Mouse (Mus musculus) limb, embryonic 12.5 days (tissue): ENCODE results near the gene Slc37a1. TPM values are rescaled to one million over a fixed set of nuclear protein-coding genes. Genes with fewer than 3 reads are reported as not detected.
"Not testable (repeated sequence)": the region's sequence is repeated elsewhere in the genome, so short reads cannot be mapped to it uniquely, and the experiment has no call there.

Experiments
- ATAC-seq: fragments of 200-750 bp; cut with Nextera tagmentation; 2 replicates; pipeline ENCODE4 v1.8.0; 2017; ENCODE audit warnings: low read depth, moderate TSS enrichment; ENCODE audit not compliant: insufficient number of reproducible peaks, insufficient read depth, low FRiP score, low TSS enrichment
- H3K27ac ChIP-seq: fragments of 300-500 bp; sonication (generic); 2 replicates; pipeline ENCODE4 v1.5.1; 2016; ENCODE audit warnings: mild to moderate bottlenecking, moderate library complexity
- H3K27me3 ChIP-seq: fragments of 300-500 bp; sonication (generic); 2 replicates; pipeline ENCODE4 v1.6.1; 2016; ENCODE audit warnings: mild to moderate bottlenecking, moderate library complexity
- H3K36me3 ChIP-seq: fragments of 300-500 bp; sonication (generic); 2 replicates; pipeline ENCODE4 v1.6.1; 2016; ENCODE audit warnings: mild to moderate bottlenecking, moderate library complexity
- H3K4me1 ChIP-seq: fragments of 300-500 bp; sonication (generic); replicated peaks from 2 replicates; pipeline ENCODE4 v1.6.1; 2016
- H3K4me2 ChIP-seq: fragments of 300-500 bp; sonication (generic); 2 replicates; pipeline ENCODE4 v1.6.1; 2016; ENCODE audit warnings: mild to moderate bottlenecking, moderate library complexity
- H3K4me3 ChIP-seq: fragments of 300-500 bp; sonication (generic); replicated peaks from 2 replicates; pipeline ENCODE4 v1.5.1; 2016; ENCODE audit warnings: mild to moderate bottlenecking
- H3K9ac ChIP-seq: fragments of 300-500 bp; sonication (generic); replicated peaks from 2 replicates; pipeline ENCODE4 v1.6.1; 2016; ENCODE audit warnings: mild to moderate bottlenecking, moderate library complexity
- H3K9me3 ChIP-seq: fragments of 300-500 bp; sonication (generic); 2 replicates; pipeline ENCODE4 v1.6.1; 2016; ENCODE audit warnings: mild to moderate bottlenecking, moderate library complexity
- WGBS: fragments of 180-500 bp; shearing (Covaris S2); methylation state at CpG from one replicate; pipeline ENCODE4 v1.1.7; 2016; 5-methylcytosine and 5-hydroxymethylcytosine counted together
- polyA plus RNA-seq: library from polyadenylated mRNA; unstranded; fragments of >200 nt; fragmentation: Nextera tagmentation; extraction: Ambion mirVana; gene quantifications from 2 replicates; pipeline ENCODE4 v1.2.1, GENCODE M21; 2016

Gene Slc37a1
- polyA plus RNA-seq, 1 experiment from 2014 or later: 1.5 TPM

GRCm38 (mm10) chr17:31354684-31355083 is 68.1 kb downstream of the Slc37a1 start:
- H3K36me3 ChIP-seq, H3K27me3 ChIP-seq, ATAC-seq, H3K4me3 ChIP-seq, H3K4me1 ChIP-seq, H3K9me3 ChIP-seq, H3K9ac ChIP-seq, H3K27ac ChIP-seq, H3K4me2 ChIP-seq: not testable (repeated sequence)
- 61% methylated on average over 3 of the region's 3 CpGs for WGBS

DNA sequence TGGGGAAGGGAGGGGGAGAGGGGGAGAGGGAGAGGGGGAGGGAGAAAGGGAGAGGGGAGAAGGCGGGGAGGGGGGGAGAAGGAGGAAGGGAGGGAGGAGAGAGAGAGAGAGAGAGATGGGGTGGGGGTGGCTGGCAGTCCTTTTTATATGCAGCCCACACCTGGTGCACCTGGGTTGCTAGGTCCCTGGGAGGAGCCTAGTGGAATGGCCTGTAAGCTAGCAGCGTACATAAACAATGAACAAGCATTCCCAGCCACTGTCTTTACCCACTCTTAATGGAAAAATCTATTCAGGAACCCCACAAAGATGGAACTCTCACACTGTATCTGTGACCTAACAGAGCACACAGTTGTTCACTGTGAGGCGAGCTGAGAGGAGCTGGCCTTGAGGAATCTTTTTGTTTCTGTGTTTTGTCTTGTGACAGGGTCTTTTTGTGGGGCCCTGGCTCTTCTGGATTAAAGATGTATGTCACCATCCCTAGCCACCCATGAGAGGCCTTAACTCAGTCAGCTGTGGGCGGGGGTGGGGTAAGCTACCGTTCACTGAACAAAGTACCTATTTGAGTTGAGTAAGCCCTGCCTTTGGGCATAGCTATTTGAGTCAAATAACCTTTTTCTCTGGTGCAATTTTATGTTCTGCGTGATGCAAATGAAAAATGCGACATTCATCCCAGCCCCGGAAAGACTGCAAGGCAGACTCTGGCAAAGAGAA is 69.4 kb downstream of the Slc37a1 start:
- Histone ChIP-seq H3K9ac (no peak overlapping the region), H3K4me3 (no peak overlapping the region), H3K36me3 (no peaks in the 10 kb centered on the region), H3K4me1 (peaks cover 8% of the 10 kb centered on the region), H3K27me3 (no peaks in the 10 kb centered on the region), H3K27ac (0 out of 2 replicates have a peak overlapping the region, but pooled peaks have one; percentile 18), H3K4me2 (no peak overlapping the region), H3K9me3 (no peaks in the 10 kb centered on the region)
- WGBS: 43% methylated on average over 8 of the region's 8 CpGs
- ATAC-seq: no peak

DNA sequence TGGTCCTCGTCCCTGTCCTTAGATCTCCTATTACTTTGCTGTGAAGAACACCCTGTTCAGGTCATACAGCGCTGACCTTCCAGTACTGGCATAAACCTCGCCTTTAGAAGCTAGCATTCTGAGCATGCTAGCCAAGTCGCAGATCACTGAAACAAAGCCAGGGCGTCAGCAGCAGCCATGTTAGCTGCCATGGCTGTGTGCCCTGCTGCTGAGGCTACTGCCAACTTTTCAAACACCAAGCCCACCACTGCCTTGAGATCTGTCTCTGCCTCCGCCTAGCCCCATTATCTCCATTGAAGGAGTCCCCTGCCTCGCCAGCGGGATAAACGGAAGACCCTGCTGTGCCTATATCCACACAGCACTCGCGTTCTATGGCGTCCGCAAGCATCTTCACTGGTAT is 74.0 kb downstream of the Slc37a1 start:
- Histone ChIP-seq H3K36me3 (no peaks in the 10 kb centered on the region), H3K27me3 (no peaks in the 10 kb centered on the region), H3K9me3 (no peaks in the 10 kb centered on the region), H3K4me1 (peaks cover 8% of the 10 kb centered on the region), H3K4me3 (no peak overlapping the region), H3K4me2 (no peak overlapping the region), H3K27ac (no peak overlapping the region), H3K9ac (no peak overlapping the region)
- no peak for ATAC-seq
- 84% methylated on average over 13 of the region's 13 CpGs for WGBS

DNA sequence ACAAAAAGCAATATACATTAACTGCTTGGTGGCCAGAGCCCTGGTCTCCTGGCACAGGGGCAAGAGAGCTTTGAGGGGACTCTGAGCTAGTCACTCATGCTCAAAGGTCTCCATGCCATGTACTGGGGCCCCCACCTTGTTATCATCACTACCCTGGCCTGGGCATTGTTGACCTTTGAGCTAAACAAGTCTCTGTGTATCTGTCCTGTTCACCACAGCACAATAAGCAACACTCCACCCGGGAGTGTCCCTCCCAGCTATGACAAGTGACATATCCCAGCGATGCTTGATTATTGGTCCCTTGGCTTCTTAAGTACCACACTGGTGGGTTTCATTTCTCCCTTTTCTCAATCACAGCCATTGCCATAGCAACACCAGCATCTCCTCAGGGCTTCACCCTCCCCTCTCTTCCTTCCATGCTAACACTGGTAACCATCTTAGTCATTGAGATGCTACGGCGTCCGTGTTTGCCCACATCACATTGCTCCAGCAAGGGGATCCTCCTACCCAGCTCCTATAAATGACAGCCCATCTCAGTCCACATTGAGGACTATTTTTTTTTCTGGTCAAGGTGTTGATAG is 79.1 kb downstream of the Slc37a1 start:
- Histone ChIP-seq H3K4me3 (no peak overlapping the region), H3K4me2 (no peak overlapping the region), H3K36me3 (no peaks in the 10 kb centered on the region), H3K27ac (no peak overlapping the region), H3K9ac (no peak overlapping the region), H3K9me3 (no peaks in the 10 kb centered on the region), H3K27me3 (no peaks in the 10 kb centered on the region), H3K4me1 (no peaks in the 10 kb centered on the region)
- 89% methylated on average over 5 of the region's 5 CpGs for WGBS
- ATAC-seq: no peak

DNA sequence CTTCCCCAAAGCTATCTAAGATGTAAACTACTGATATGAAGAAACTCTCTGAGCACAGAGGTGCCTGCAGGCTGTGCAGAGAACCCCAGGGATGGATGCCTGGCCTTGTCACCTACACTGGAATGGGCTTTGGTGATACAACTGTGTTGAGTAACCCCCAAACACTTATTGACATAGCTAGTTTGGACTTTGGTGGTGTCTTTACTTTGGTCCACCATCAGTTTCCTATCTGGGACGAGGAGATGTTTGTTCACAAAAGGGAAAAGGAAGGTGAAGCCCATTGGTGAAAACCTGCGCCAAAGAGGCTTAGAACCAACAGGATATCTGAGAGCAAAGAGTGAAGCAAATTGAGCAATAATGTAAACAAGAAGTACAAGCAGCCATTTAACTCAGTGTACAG is 83.6 kb downstream of the Slc37a1 start:
- no peak overlapping the region for H3K9ac ChIP-seq
- no peaks in the 10 kb centered on the region for H3K27me3 ChIP-seq
- no peak for ATAC-seq
- no peak overlapping the region for H3K27ac ChIP-seq
- no peaks in the 10 kb centered on the region for H3K4me1 ChIP-seq
- H3K4me3 ChIP-seq: no peak overlapping the region
- H3K36me3 ChIP-seq: no peaks in the 10 kb centered on the region
- WGBS: 70% methylated on average over 2 of the region's 2 CpGs
- no peaks in the 10 kb centered on the region for H3K9me3 ChIP-seq
- H3K4me2 ChIP-seq: no peak overlapping the region

GRCm38 (mm10) chr17:31370931-31371330 is 84.3 kb downstream of the Slc37a1 start:
- Histone ChIP-seq H3K27me3 (no peaks in the 10 kb centered on the region), H3K4me2 (no peak overlapping the region), H3K9me3 (no peaks in the 10 kb centered on the region), H3K4me1 (no peaks in the 10 kb centered on the region), H3K27ac (no peak overlapping the region), H3K36me3 (no peaks in the 10 kb centered on the region), H3K4me3 (no peak overlapping the region), H3K9ac (no peak overlapping the region)
- no peak for ATAC-seq

DNA sequence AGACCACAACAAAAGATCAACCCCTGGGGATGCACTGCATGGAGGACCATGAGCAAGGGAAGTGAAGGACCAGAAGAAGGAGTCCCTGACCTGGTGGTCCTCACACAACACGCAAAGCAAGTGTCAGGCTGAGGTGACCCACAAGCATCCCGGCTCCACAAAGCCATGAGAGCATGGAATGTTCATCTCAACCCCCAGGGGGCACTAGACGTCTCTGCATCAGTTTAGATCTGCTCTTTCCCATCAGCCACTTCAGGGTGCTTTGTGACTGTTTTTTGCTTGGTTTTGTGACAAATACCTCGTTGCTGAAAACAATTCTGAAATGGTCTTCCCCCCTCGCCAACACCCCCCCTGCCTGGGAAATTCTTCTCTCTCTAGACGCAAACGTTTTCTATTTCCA is 91.4 kb downstream of the Slc37a1 start:
- no peak overlapping the region for H3K4me3 ChIP-seq

DNA sequence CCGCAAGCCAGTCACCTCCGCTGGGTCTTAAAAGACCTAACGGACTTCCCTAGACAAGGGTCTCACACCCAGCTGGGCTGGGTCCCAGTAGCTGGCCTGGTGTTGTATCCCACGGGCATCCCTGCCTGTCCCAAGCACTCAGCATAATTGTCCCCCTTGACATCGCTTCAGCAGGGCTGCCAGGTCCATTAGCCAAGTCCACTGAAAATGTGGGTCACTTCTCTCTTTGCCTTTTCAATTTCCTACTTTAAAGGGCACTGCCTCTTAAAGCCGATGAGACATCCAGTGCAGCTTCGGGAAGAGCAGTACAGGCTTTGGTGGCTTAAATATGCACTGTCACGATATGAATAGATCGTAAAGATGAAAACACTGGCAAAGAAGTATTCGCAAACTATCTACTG is 91.8 kb downstream of the Slc37a1 start:
- 0 out of 2 replicates have a peak, but pooled peaks cover 3% of the 10 kb centered on the region for H3K27me3 ChIP-seq
- WGBS: 68% methylated on average over 10 of the region's 10 CpGs

More for the DNA sequence above, 91.4 kb downstream of the Slc37a1 start:
- no peaks in the 10 kb centered on the region for H3K9me3 ChIP-seq
- no peak overlapping the region for H3K27ac ChIP-seq
- peak overlapping the region; percentile 37 for H3K4me2 ChIP-seq
- no peak for ATAC-seq
- H3K4me1 ChIP-seq: peaks cover 6% of the 10 kb centered on the region; the same call in 1 of the 2 replicates
- no peaks in the 10 kb centered on the region for H3K36me3 ChIP-seq
- 0 out of 2 replicates have a peak, but pooled peaks cover 3% of the 10 kb centered on the region for H3K27me3 ChIP-seq
- H3K9ac ChIP-seq: no peak overlapping the region
- WGBS: 14% methylated on average over 7 of the region's 7 CpGs

DNA sequence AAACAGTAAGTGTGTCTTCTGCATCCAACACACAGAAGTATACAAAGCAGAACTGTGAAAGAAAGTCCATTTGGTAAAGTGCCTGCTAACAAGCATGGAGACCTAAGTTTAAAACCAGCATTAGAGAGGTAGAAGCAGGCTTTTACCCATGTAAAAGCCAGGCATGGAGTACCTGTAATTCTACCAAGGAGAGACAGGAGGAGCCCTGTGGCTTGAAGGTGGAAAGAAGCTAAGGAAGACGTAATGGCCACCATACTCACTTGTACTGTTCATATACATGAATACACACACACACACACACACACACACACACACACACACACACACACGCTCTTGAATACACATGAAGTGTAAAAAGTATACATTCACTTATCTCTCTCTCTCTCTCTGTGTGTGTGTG is 92.5 kb downstream of the Slc37a1 start:
- ATAC-seq: no peak
- no peak overlapping the region for H3K4me3 ChIP-seq
- no peak overlapping the region for H3K9ac ChIP-seq
- 58% methylated on average over 2 of the region's 2 CpGs for WGBS
- H3K27ac ChIP-seq: no peak overlapping the region
- H3K4me2 ChIP-seq: no peak overlapping the region
- 0 out of 2 replicates have a peak, but pooled peaks cover 3% of the 10 kb centered on the region for H3K27me3 ChIP-seq
- no peaks in the 10 kb centered on the region for H3K36me3 ChIP-seq
- peaks cover 8% of the 10 kb centered on the region; the same call in 1 of the 2 replicates for H3K4me1 ChIP-seq
- no peaks in the 10 kb centered on the region for H3K9me3 ChIP-seq

More for the DNA sequence above, 91.8 kb downstream of the Slc37a1 start:
- no peaks in the 10 kb centered on the region for H3K9me3 ChIP-seq
- no peak for ATAC-seq
- H3K27ac ChIP-seq: no peak overlapping the region
- peak overlapping the region; percentile 37 for H3K4me2 ChIP-seq
- no peak overlapping the region for H3K9ac ChIP-seq
- no peaks in the 10 kb centered on the region for H3K36me3 ChIP-seq
- H3K4me3 ChIP-seq: no peak overlapping the region
- peaks cover 6% of the 10 kb centered on the region; the same call in 1 of the 2 replicates for H3K4me1 ChIP-seq

DNA sequence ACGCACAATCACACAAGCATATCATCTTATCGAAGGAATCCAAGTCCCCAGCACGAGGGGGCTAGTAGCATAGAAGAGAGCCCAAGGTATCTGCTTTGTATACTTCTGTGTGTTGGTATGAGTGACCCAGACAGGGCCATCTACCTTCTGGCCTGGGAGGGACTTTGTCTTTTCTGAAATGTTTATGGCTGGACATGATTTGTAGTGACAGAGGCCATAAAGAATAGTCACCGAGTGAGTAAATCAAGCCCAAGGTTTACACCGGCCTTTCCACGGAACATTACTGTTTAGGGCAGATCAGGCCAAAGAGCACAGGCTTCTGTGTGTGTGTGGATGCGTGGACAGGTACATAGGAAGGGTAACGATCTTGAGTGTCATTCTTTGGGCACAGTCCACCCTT is 93.3 kb downstream of the Slc37a1 start:
- Histone ChIP-seq H3K27ac (no peak overlapping the region), H3K27me3 (0 out of 2 replicates have a peak, but pooled peaks cover 3% of the 10 kb centered on the region), H3K4me2 (no peak overlapping the region), H3K4me1 (peaks cover 16% of the 10 kb centered on the region), H3K36me3 (no peaks in the 10 kb centered on the region), H3K4me3 (no peak overlapping the region), H3K9me3 (no peaks in the 10 kb centered on the region), H3K9ac (no peak overlapping the region)
- 39% methylated on average over 8 of the region's 8 CpGs for WGBS
- ATAC-seq: no peak

DNA sequence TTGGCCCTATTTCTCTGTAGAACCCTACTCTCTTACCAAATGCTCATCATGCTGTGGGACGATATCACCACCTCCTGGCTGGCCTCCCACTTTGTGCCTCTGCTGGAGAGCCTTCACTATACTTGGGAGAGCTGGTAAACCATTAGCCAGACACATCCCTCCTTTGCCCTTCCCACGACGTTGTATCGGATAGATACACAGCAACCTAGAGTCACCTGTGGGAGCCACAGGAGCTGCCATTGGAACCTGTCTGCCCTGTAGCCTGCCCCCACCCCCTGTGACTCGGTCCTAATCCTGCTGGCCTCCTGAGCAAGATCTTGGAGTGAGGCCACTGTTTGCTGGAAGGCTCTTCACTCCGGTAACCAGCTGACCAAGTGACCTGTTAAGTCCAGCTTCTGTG is 96.7 kb downstream of the Slc37a1 start:
- no peak overlapping the region for H3K4me3 ChIP-seq
- H3K27me3 ChIP-seq: peaks cover 3% of the 10 kb centered on the region; the same call in 1 of the 2 replicates
- H3K36me3 ChIP-seq: no peaks in the 10 kb centered on the region
- H3K4me2 ChIP-seq: no peak overlapping the region
- H3K27ac ChIP-seq: no peak overlapping the region
- no peaks in the 10 kb centered on the region for H3K9me3 ChIP-seq
- no peak overlapping the region for H3K9ac ChIP-seq
- no peak for ATAC-seq
- WGBS: 83% methylated on average over 6 of the region's 6 CpGs
- peaks cover 36% of the 10 kb centered on the region for H3K4me1 ChIP-seq
